Mouse (Mus musculus) midbrain, embryonic 13.5 days (tissue): ENCODE data around the gene Rad51b. TPM values are rescaled to one million over a fixed set of nuclear protein-coding genes. Genes with fewer than 3 reads are reported as not detected.

Source experiments
- ATAC-seq: fragments of 200-750 bp; cut with Nextera tagmentation; 2 replicates; pipeline ENCODE4 v1.8.0; 2017; ENCODE audit warnings: mild to moderate bottlenecking, moderate TSS enrichment, moderate library complexity
- H3K27ac ChIP-seq: fragments of 300-500 bp; sonication (generic); 2 replicates; pipeline ENCODE4 v1.5.1; 2015; ENCODE audit warnings: inconsistent platforms, mild to moderate bottlenecking, moderate library complexity
- H3K27me3 ChIP-seq: fragments of 300-500 bp; sonication (generic); 2 replicates; pipeline ENCODE4 v1.6.1; 2015; ENCODE audit warnings: mild to moderate bottlenecking, inconsistent platforms
- H3K36me3 ChIP-seq: fragments of 300-500 bp; sonication (generic); 2 replicates; pipeline ENCODE4 v1.6.1; 2015; ENCODE audit warnings: mild to moderate bottlenecking, inconsistent platforms
- H3K4me1 ChIP-seq: fragments of 300-500 bp; sonication (generic); replicated peaks from 2 replicates; pipeline ENCODE4 v1.6.1; 2015; ENCODE audit warnings: inconsistent platforms
- H3K4me2 ChIP-seq: fragments of 300-500 bp; sonication (generic); replicated peaks from 2 replicates; pipeline ENCODE4 v1.6.1; 2015; ENCODE audit warnings: moderate library complexity, mild to moderate bottlenecking, inconsistent platforms
- H3K4me3 ChIP-seq: fragments of 300-500 bp; sonication (generic); replicated peaks from 2 replicates; pipeline ENCODE4 v1.5.1; 2015; ENCODE audit warnings: mild to moderate bottlenecking, inconsistent platforms
- H3K9ac ChIP-seq: fragments of 300-500 bp; sonication (generic); replicated peaks from 2 replicates; pipeline ENCODE4 v1.6.1; 2015; ENCODE audit warnings: mild to moderate bottlenecking, inconsistent platforms
- H3K9me3 ChIP-seq: fragments of 300-500 bp; sonication (generic); 2 replicates; pipeline ENCODE4 v1.6.1; 2016; ENCODE audit warnings: mild to moderate bottlenecking, inconsistent platforms
- WGBS: fragments of 180-500 bp; shearing (Covaris S2); methylation state at CpG from one replicate; pipeline ENCODE4 v1.1.7; 2015; 5-methylcytosine and 5-hydroxymethylcytosine counted together
- polyA plus RNA-seq: library from polyadenylated mRNA; unstranded; fragments of >200 nt; fragmentation: Nextera tagmentation; extraction: Ambion mirVana; gene quantifications from 2 replicates; pipeline ENCODE4 v1.2.1, GENCODE M21; 2015

Gene Rad51b
- polyA plus RNA-seq, 1 experiment from 2014 or later = 3.2 TPM

GRCm38 (mm10) chr12:79503582-79504515, 206.8 kb downstream of the Rad51b start:
- peak overlapping the region; percentile 67 for H3K27ac ChIP-seq

GRCm38 (mm10) chr12:79504641-79505040, 207.6 kb downstream of the Rad51b start:
- no peaks in the 10 kb centered on the region for H3K36me3 ChIP-seq
- H3K27ac ChIP-seq = peak overlapping the region; percentile 62
- H3K4me3 ChIP-seq = no peak overlapping the region
- peaks cover 37% of the 10 kb centered on the region for H3K4me1 ChIP-seq
- H3K27me3 ChIP-seq = no peaks in the 10 kb centered on the region
- H3K9ac ChIP-seq = no peak overlapping the region
- WGBS = 39% methylated on average over 1 of the region's 1 CpGs
- no peak overlapping the region for H3K4me2 ChIP-seq
- 0 out of 2 replicates have a peak, but pooled peaks have one; percentile 53 for ATAC-seq
- no peaks in the 10 kb centered on the region for H3K9me3 ChIP-seq

More at GRCm38 (mm10) chr12:79503582-79504515, 206.8 kb downstream of the Rad51b start:
- H3K4me1 ChIP-seq = peaks cover 37% of the 10 kb centered on the region
- ATAC-seq = peak; percentile 92
- H3K27me3 ChIP-seq = no peaks in the 10 kb centered on the region
- no peaks in the 10 kb centered on the region for H3K36me3 ChIP-seq
- H3K4me2 ChIP-seq = no peak overlapping the region
- no peaks in the 10 kb centered on the region for H3K9me3 ChIP-seq
- H3K9ac ChIP-seq = no peak overlapping the region
- WGBS = 68% methylated on average over 3 of the region's 3 CpGs
- H3K4me3 ChIP-seq = no peak overlapping the region

GRCm38 (mm10) chr12:79506421-79506820, 209.3 kb downstream of the Rad51b start:
- no peak overlapping the region for H3K9ac ChIP-seq
- H3K27me3 ChIP-seq = no peaks in the 10 kb centered on the region
- no peaks in the 10 kb centered on the region for H3K36me3 ChIP-seq
- 83% methylated on average over 4 of the region's 4 CpGs for WGBS
- peak overlapping the region; percentile 39; the same call in 1 of the 2 replicates for H3K27ac ChIP-seq
- H3K9me3 ChIP-seq = no peaks in the 10 kb centered on the region
- H3K4me3 ChIP-seq = no peak overlapping the region
- H3K4me1 ChIP-seq = peaks cover 42% of the 10 kb centered on the region
- ATAC-seq = no peak
- no peak overlapping the region for H3K4me2 ChIP-seq

- no peak overlapping the region for H3K4me3 ChIP-seq
- no peaks in the 10 kb centered on the region for H3K27me3 ChIP-seq
- no peak; the same call in 1 of the 2 replicates for ATAC-seq
- no peak overlapping the region for H3K4me2 ChIP-seq
- no peaks in the 10 kb centered on the region for H3K9me3 ChIP-seq
- WGBS = 36% methylated on average over 8 of the region's 8 CpGs
- no peak overlapping the region for H3K9ac ChIP-seq
- H3K4me1 ChIP-seq = peaks cover 50% of the 10 kb centered on the region
- H3K27ac ChIP-seq = peak overlapping the region; percentile 39; the same call in 1 of the 2 replicates
- no peaks in the 10 kb centered on the region for H3K36me3 ChIP-seq
Observed at GRCm38 (mm10) chr12:79507141-79507681, 210.1 kb downstream of the Rad51b start.

- Histone ChIP-seq H3K9me3 (no peaks in the 10 kb centered on the region), H3K4me1 (peaks cover 27% of the 10 kb centered on the region), H3K27ac (0 out of 2 replicates have a peak overlapping the region, but pooled peaks have one; percentile 1), H3K36me3 (no peaks in the 10 kb centered on the region), H3K4me3 (no peak overlapping the region), H3K4me2 (no peak overlapping the region), H3K27me3 (no peaks in the 10 kb centered on the region), H3K9ac (no peak overlapping the region)
- WGBS = 54% methylated on average over 11 of the region's 11 CpGs
- ATAC-seq = 0 out of 2 replicates have a peak, but pooled peaks have one; percentile 40
Observed at GRCm38 (mm10) chr12:79511454-79512204, 214.5 kb downstream of the Rad51b start.

- no peak overlapping the region for H3K4me2 ChIP-seq
- H3K27me3 ChIP-seq = no peaks in the 10 kb centered on the region
- H3K27ac ChIP-seq = no peak overlapping the region
- ATAC-seq = no peak
- H3K9me3 ChIP-seq = no peaks in the 10 kb centered on the region
- H3K4me3 ChIP-seq = no peak overlapping the region
- 74% methylated on average over 10 of the region's 10 CpGs for WGBS
- no peak overlapping the region for H3K9ac ChIP-seq
- H3K36me3 ChIP-seq = no peaks in the 10 kb centered on the region
- peaks cover 20% of the 10 kb centered on the region for H3K4me1 ChIP-seq
Observed at GRCm38 (mm10) chr12:79512205-79512886, 215.3 kb downstream of the Rad51b start.

- H3K4me2 ChIP-seq = no peak overlapping the region
- no peaks in the 10 kb centered on the region for H3K27me3 ChIP-seq
- H3K4me1 ChIP-seq = peaks cover 15% of the 10 kb centered on the region
- no peak for ATAC-seq
- WGBS = 94% methylated on average over 5 of the region's 5 CpGs
- no peaks in the 10 kb centered on the region for H3K9me3 ChIP-seq
- no peaks in the 10 kb centered on the region for H3K36me3 ChIP-seq
- H3K27ac ChIP-seq = no peak overlapping the region
- H3K4me3 ChIP-seq = no peak overlapping the region
- H3K9ac ChIP-seq = no peak overlapping the region
Observed at GRCm38 (mm10) chr12:79512982-79513681, 216.1 kb downstream of the Rad51b start.

GRCm38 (mm10) chr12:79514680-79515079, 217.6 kb downstream of the Rad51b start:
- Histone ChIP-seq H3K4me3 (no peak overlapping the region), H3K4me1 (peaks cover 15% of the 10 kb centered on the region), H3K36me3 (no peaks in the 10 kb centered on the region), H3K27ac (no peak overlapping the region), H3K27me3 (no peaks in the 10 kb centered on the region), H3K4me2 (no peak overlapping the region), H3K9me3 (no peaks in the 10 kb centered on the region), H3K9ac (no peak overlapping the region)
- 96% methylated on average over 3 of the region's 3 CpGs for WGBS
- ATAC-seq = no peak

- WGBS = 43% methylated on average over 1 of the region's 1 CpGs
- Histone ChIP-seq H3K4me3 (no peak overlapping the region), H3K4me1 (no peaks in the 10 kb centered on the region), H3K27ac (no peak overlapping the region), H3K9me3 (no peaks in the 10 kb centered on the region), H3K36me3 (no peaks in the 10 kb centered on the region), H3K4me2 (no peak overlapping the region), H3K9ac (no peak overlapping the region), H3K27me3 (no peaks in the 10 kb centered on the region)
- ATAC-seq = no peak
Observed at GRCm38 (mm10) chr12:79522374-79522773, 225.3 kb downstream of the Rad51b start.

- no peak overlapping the region for H3K4me2 ChIP-seq
- H3K27me3 ChIP-seq = no peaks in the 10 kb centered on the region
- H3K9ac ChIP-seq = no peak overlapping the region
- peaks cover 1% of the 10 kb centered on the region for H3K4me1 ChIP-seq
- no peaks in the 10 kb centered on the region for H3K9me3 ChIP-seq
- no peak overlapping the region for H3K27ac ChIP-seq
- no peak overlapping the region for H3K4me3 ChIP-seq
- 87% methylated on average over 14 of the region's 14 CpGs for WGBS
- no peaks in the 10 kb centered on the region for H3K36me3 ChIP-seq
- no peak for ATAC-seq
Observed at GRCm38 (mm10) chr12:79524941-79525871, 228.1 kb downstream of the Rad51b start.
